Mouse (Mus musculus) lung, embryonic 14.5 days (tissue): ENCODE measurements around the gene Hfe. TPM values are rescaled to one million over a fixed set of nuclear protein-coding genes. Genes with fewer than 3 reads are reported as not detected.
"Not testable (repeated sequence)": the region's sequence is repeated elsewhere in the genome, so short reads cannot be mapped to it uniquely, and the experiment has no call there.

Experiments
- ATAC-seq: fragments of 200-750 bp; cut with Nextera tagmentation; 2 replicates; pipeline ENCODE4 v1.8.0; 2017; ENCODE audit warnings: mild to moderate bottlenecking, moderate TSS enrichment, moderate library complexity; ENCODE audit not compliant: insufficient read depth
- DNase-seq: peaks from one replicate; pipeline ENCODE4 v3.0.0-alpha.2; 2015
- H3K27ac ChIP-seq: fragments of 300-500 bp; sonication (generic); 2 replicates; pipeline ENCODE4 v1.5.1; 2014; ENCODE audit warnings: low read depth, mild to moderate bottlenecking, moderate library complexity
- H3K27me3 ChIP-seq: fragments of 300-500 bp; sonication (generic); 2 replicates; pipeline ENCODE4 v1.6.1; 2014; ENCODE audit warnings: low read length, control low read depth; ENCODE audit not compliant: insufficient read depth
- H3K36me3 ChIP-seq: fragments of 300-500 bp; sonication (generic); 2 replicates; pipeline ENCODE4 v1.6.1; 2014; ENCODE audit warnings: control low read depth; ENCODE audit not compliant: insufficient read depth
- H3K4me1 ChIP-seq: fragments of 300-500 bp; sonication (generic); 2 replicates; pipeline ENCODE4 v1.6.1; 2014; ENCODE audit warnings: antibody characterized with exemption, control low read depth; ENCODE audit not compliant: insufficient read depth
- H3K4me2 ChIP-seq: fragments of 300-500 bp; sonication (generic); 2 replicates; pipeline ENCODE4 v1.6.1; 2014; ENCODE audit warnings: mild to moderate bottlenecking
- H3K4me3 ChIP-seq: fragments of 300-500 bp; sonication (generic); 2 replicates; pipeline ENCODE4 v1.5.1; 2014; ENCODE audit warnings: low read depth, low read length
- H3K9ac ChIP-seq: fragments of 300-500 bp; sonication (generic); 2 replicates; pipeline ENCODE4 v1.6.1; 2014
- H3K9me3 ChIP-seq: fragments of 300-500 bp; sonication (generic); 2 replicates; pipeline ENCODE4 v1.6.1; 2016; ENCODE audit warnings: low read depth, low read length, control low read depth
- CTCF ChIP-seq: IDR thresholded peaks from 2 replicates; pipeline ENCODE4 v1.5.1; 2016; ENCODE audit warnings: antibody characterized with exemption, low read depth
- WGBS: fragments of 180-500 bp; shearing (Covaris S2); extraction: QIAGEN DNeasy Blood & Tissue Kit; methylation state at CpG from one replicate; pipeline ENCODE4 v1.1.7; 2014; 5-methylcytosine and 5-hydroxymethylcytosine counted together
- polyA plus RNA-seq: library from polyadenylated mRNA; unstranded; fragments of >200 nt; fragmentation: Nextera tagmentation; extraction: Ambion mirVana; gene quantifications from 2 replicates; pipeline ENCODE4 v1.2.1, GENCODE M21; 2014

Hfe gene
- polyA plus RNA-seq, 1 experiment from 2014 or later: 8.4 TPM

DNA sequence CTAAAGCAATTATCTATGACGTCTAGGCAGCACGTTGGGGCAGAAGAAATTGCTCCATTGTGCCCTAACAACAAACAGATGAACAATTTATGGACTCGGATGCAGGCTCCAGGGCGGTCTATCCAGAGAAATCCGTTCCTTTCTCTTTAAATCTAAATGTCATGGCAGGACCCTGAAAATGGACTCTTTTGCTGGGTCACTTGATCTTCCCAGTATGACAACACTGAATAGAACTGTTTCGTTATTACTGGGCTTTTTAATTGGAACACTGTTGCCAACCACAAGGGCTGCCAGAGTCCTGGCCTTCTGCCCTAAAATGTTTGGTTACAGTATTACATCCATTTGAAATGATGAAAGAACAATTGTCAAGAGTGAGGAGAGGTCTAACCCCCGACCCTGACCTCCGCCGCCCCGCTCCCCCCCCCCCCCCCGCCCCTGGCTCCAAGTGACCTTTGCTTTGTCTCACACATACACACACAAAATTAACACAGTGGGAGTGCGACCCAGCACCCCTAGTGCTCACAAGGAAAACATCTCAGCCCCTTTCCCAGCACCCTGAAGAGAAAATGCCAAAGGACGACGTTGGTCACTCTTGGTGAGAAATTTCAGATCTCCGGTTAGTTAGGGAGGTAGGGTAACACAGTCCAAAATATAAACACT lies 810 bp downstream of the Hfe start:
- Histone ChIP-seq H3K4me1 (no peaks in the 10 kb centered on the region; the same call in 1 of the 2 replicates), H3K27me3 (no peaks in the 10 kb centered on the region), H3K9me3 (no peaks in the 10 kb centered on the region), H3K27ac (peak overlapping the region; percentile 18; the same call in 1 of the 2 replicates), H3K4me2 (peak overlapping the region; percentile 80), H3K36me3 (no peaks in the 10 kb centered on the region), H3K4me3 (peak overlapping the region; percentile 41), H3K9ac (peak overlapping the region; percentile 61)
- WGBS: 34% methylated on average over 12 of the region's 15 CpGs
- ATAC-seq: peak; percentile 17; the same call in 1 of the 2 replicates
- no peak for DNase-seq
- TF ChIP-seq CTCF: no peak

DNA sequence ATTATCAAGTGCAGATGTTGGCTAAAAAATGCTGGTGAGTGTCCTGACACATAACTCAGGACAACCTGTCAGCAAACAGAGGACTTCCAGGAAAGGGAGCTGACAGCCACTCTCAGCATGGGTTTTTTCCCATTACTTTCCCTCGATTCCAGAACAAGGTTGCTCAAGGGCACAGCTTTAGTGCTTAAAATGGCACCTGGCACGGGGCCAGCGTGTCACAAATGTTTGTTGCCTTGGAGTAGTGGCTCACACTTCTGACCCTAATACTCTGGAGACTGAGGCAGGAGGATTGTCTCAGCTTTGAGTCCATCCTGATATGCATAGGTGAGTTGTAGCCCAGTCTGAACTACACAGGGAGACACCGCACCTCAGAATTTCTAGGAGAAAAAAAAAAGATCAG lies 2.0 kb downstream of the Hfe start:
- WGBS: 57% methylated on average over 4 of the region's 4 CpGs
- H3K27me3 ChIP-seq: no peaks in the 10 kb centered on the region
- H3K9me3 ChIP-seq: no peaks in the 10 kb centered on the region

DNA sequence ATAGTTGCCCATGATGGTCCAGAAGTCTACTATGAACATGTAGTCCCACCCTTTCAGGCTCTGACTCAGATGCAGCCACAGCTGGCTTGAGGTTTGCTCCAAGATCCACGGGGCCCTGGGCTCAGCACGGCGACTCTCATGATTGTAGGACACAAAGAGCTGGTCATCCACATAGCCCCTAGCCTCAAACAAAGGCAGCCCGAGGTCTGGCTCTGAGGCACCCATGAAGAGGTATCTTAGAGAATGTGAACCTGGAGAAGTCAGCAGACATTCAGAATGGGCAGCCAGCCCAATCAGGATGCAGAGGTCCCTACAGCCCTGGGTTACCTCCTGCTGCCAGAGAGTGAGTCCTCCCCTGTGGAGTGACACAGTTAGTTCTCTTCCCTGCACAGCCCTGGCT lies 2.6 kb downstream of the Hfe start:
- Histone ChIP-seq H3K36me3 (no peaks in the 10 kb centered on the region), H3K4me3 (no peak overlapping the region), H3K9me3 (no peaks in the 10 kb centered on the region), H3K4me2 (no peak overlapping the region), H3K27ac (no peak overlapping the region), H3K9ac (no peak overlapping the region), H3K27me3 (no peaks in the 10 kb centered on the region), H3K4me1 (no peaks in the 10 kb centered on the region; the same call in 1 of the 2 replicates)
- ATAC-seq: no peak
- no peak for TF ChIP-seq CTCF
- WGBS: 87% methylated on average over 4 of the region's 4 CpGs
- no peak for DNase-seq

More for the DNA sequence above, 2.0 kb downstream of the Hfe start:
- no peak for ATAC-seq
- Histone ChIP-seq H3K36me3 (no peaks in the 10 kb centered on the region), H3K4me2 (no peak overlapping the region), H3K4me3 (no peak overlapping the region), H3K9ac (no peak overlapping the region), H3K27ac (no peak overlapping the region), H3K4me1 (no peaks in the 10 kb centered on the region; the same call in 1 of the 2 replicates)
- no peak for TF ChIP-seq CTCF
- no peak for DNase-seq

DNA sequence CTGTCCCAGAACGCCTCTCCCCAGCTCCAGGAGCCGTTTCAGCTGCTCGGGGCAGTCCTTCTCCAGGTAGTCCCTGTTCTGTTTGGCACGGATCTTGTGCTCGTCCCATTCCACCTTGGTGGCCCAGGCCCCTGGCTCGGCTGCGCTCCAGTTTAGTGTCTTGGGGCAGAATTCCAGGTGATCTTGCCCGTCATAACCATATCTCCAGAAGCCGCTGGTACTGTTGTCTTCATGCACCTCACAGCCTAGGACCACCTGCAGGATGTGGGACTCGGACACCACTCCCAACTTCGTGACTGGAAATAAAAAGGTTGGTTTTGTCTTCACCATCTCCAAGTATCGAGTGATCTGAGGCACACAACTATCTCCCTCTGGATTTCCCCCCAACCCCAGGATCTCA lies 3.9 kb downstream of the Hfe start:
- no peaks in the 10 kb centered on the region for H3K36me3 ChIP-seq
- WGBS: 94% methylated on average over 12 of the region's 12 CpGs
- TF ChIP-seq CTCF: no peak
- no peak overlapping the region for H3K4me2 ChIP-seq
- no peak for DNase-seq
- no peaks in the 10 kb centered on the region for H3K9me3 ChIP-seq
- H3K4me1 ChIP-seq: no peaks in the 10 kb centered on the region; the same call in 1 of the 2 replicates
- no peaks in the 10 kb centered on the region for H3K27me3 ChIP-seq
- no peak overlapping the region for H3K27ac ChIP-seq
- H3K4me3 ChIP-seq: no peak overlapping the region
- no peak overlapping the region for H3K9ac ChIP-seq
- ATAC-seq: no peak

DNA sequence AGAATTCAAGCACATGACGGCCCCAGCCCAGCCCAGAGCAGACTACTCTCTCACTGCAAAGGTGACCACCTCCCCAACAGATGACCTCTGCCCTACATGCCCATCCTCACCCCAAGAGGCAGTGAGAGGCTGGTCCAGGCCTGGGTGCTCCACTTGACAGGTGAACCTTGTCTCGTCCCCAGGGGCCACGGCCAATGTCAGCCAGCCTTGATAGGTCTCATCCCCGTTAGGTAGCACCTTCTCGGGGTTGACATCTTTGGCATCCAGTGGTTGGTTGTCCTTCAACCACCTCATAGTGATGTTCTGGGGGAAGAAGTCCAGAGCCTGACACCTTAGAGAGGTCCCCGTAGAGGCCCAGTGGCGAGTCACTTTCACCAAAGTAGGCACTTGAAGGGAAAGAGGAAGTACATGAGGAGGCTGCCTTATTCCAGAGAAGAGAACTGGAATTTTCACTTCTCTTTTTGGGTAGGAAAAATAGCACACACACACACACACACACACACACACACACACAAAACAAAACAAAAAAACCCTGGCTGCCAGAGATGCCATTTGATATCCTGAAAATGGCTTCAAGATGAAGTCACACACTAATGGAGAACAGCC lies 4.8 kb downstream of the Hfe start:
- no peaks in the 10 kb centered on the region for H3K27me3 ChIP-seq
- H3K9ac ChIP-seq: no peak overlapping the region
- no peak overlapping the region for H3K4me3 ChIP-seq
- 89% methylated on average over 7 of the region's 7 CpGs for WGBS
- H3K36me3 ChIP-seq: no peaks in the 10 kb centered on the region
- no peaks in the 10 kb centered on the region; the same call in 1 of the 2 replicates for H3K4me1 ChIP-seq
- no peak overlapping the region for H3K27ac ChIP-seq
- no peak for DNase-seq
- H3K9me3 ChIP-seq: no peaks in the 10 kb centered on the region
- no peak for TF ChIP-seq CTCF
- no peak overlapping the region for H3K4me2 ChIP-seq
- no peak for ATAC-seq

DNA sequence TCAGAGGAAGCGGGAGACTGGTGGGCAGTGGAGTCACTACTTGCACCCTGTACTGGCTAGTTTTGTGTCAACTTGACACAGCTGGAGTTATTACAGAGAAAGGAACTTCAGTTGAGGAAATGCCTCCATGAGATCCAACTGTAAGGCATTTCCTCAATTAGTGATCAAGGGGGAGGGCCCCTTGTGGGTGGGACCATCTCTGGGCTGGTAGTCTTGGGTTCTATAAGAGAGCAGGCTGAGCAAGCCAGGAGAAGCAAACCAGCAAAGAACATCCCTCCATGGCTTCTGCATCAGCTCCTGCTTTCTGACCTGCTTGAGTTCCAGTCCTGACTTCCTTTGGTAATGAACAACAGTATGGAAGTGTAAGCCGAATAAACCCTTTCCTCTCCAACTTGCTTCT lies 7.9 kb downstream of the Hfe start:
- H3K9ac ChIP-seq, H3K4me1 ChIP-seq, H3K27ac ChIP-seq, H3K36me3 ChIP-seq, ATAC-seq, H3K4me2 ChIP-seq, H3K4me3 ChIP-seq, H3K9me3 ChIP-seq, DNase-seq, H3K27me3 ChIP-seq: not testable (repeated sequence)
- WGBS: 78% methylated on average over 2 of the region's 2 CpGs

DNA sequence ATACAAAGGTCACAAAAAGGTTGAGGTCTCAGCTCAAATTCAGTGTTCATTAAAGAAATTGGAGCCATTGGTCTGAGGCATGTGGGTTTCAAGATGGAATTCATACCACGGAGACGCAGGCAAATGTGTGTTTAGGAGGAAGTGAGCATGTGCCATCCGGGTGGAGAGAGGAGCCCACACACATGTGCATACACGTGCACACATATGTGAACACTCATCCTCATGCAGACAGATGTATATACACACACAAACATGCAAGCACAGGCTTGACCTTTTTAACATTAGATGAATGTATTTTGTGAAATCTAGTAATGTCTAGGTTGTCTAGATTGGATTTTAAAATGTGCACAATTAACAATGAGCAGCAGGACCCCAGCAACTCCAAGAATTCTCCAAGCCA lies 8.4 kb downstream of the Hfe start:
- no peak overlapping the region for H3K27ac ChIP-seq
- no peak for TF ChIP-seq CTCF
- H3K4me2 ChIP-seq: no peak overlapping the region
- H3K9ac ChIP-seq: no peak overlapping the region
- H3K4me1 ChIP-seq: no peaks in the 10 kb centered on the region; the same call in 1 of the 2 replicates
- DNase-seq (no peak), ATAC-seq (no peak)
- H3K27me3 ChIP-seq: no peaks in the 10 kb centered on the region
- no peaks in the 10 kb centered on the region for H3K9me3 ChIP-seq
- H3K36me3 ChIP-seq: no peaks in the 10 kb centered on the region
- no peak overlapping the region for H3K4me3 ChIP-seq
- WGBS: 74% methylated on average over 4 of the region's 4 CpGs
